Mouse (Mus musculus): ENCODE data around the gene Dlg5. TPM values are rescaled to one million over a fixed set of nuclear protein-coding genes. Genes with fewer than 3 reads are reported as not detected.

Gene Dlg5
- polyA plus RNA-seq, 1 experiment from 2014 or later = 12.3 TPM

GRCm38 (mm10) chr14:24092391-24092790, 153.3 kb downstream of the Dlg5 start:
- no peak overlapping the region for H3K4me2 ChIP-seq (ENCODE audit: low read depth, low read length)
- H3K27me3 ChIP-seq (ENCODE audit: control insufficient read depth, insufficient read depth, low read length) = no peaks in the 10 kb centered on the region
- H3K9me3 ChIP-seq (replicated peaks; ENCODE audit: control insufficient read depth, low read length) = no peaks in the 10 kb centered on the region
- no peak overlapping the region for H3K4me3 ChIP-seq (replicated peaks; ENCODE audit: low read length)
- no peaks in the 10 kb centered on the region for H3K4me1 ChIP-seq (ENCODE audit: control insufficient read depth, insufficient read depth, low read length)
- no peak overlapping the region for H3K27ac ChIP-seq (ENCODE audit: low read length)
- no peak for ATAC-seq (ENCODE audit: insufficient read depth, low FRiP score)
- H3K36me3 ChIP-seq (ENCODE audit: control insufficient read depth, insufficient read depth, low read length) = no peaks in the 10 kb centered on the region
- 83% methylated on average over 3 of the region's 3 CpGs for WGBS
- H3K9ac ChIP-seq (ENCODE audit: low read length) = no peak overlapping the region

GRCm38 (mm10) chr14:24090790-24091189, 154.9 kb downstream of the Dlg5 start:
- H3K4me3 ChIP-seq (replicated peaks; ENCODE audit: low read length) = no peak overlapping the region
- no peak overlapping the region for H3K27ac ChIP-seq (ENCODE audit: low read length)
- no peaks in the 10 kb centered on the region for H3K36me3 ChIP-seq (ENCODE audit: control insufficient read depth, insufficient read depth, low read length)
- no peaks in the 10 kb centered on the region for H3K9me3 ChIP-seq (replicated peaks; ENCODE audit: control insufficient read depth, low read length)
- 39% methylated on average over 1 of the region's 1 CpGs for WGBS
- no peaks in the 10 kb centered on the region for H3K27me3 ChIP-seq (ENCODE audit: control insufficient read depth, insufficient read depth, low read length)
- no peaks in the 10 kb centered on the region for H3K4me1 ChIP-seq (ENCODE audit: control insufficient read depth, insufficient read depth, low read length)
- no peak for ATAC-seq (ENCODE audit: insufficient read depth, low FRiP score)
- H3K4me2 ChIP-seq (ENCODE audit: low read depth, low read length) = no peak overlapping the region
- no peak overlapping the region for H3K9ac ChIP-seq (ENCODE audit: low read length)

- Histone ChIP-seq H3K36me3 (ENCODE audit: control insufficient read depth, insufficient read depth, low read length) (no peaks in the 10 kb centered on the region), H3K4me3 (replicated peaks; ENCODE audit: low read length) (no peak overlapping the region), H3K9ac (ENCODE audit: low read length) (no peak overlapping the region), H3K9me3 (replicated peaks; ENCODE audit: control insufficient read depth, low read length) (no peaks in the 10 kb centered on the region), H3K4me2 (ENCODE audit: low read depth, low read length) (no peak overlapping the region), H3K27me3 (ENCODE audit: control insufficient read depth, insufficient read depth, low read length) (no peaks in the 10 kb centered on the region), H3K4me1 (ENCODE audit: control insufficient read depth, insufficient read depth, low read length) (no peaks in the 10 kb centered on the region), H3K27ac (ENCODE audit: low read length) (no peak overlapping the region)
- no peak for ATAC-seq (ENCODE audit: insufficient read depth, low FRiP score)
- 72% methylated on average over 3 of the region's 3 CpGs for WGBS
Observed at GRCm38 (mm10) chr14:24089181-24089580, 156.5 kb downstream of the Dlg5 start.

GRCm38 (mm10) chr14:24087430-24087829, 158.3 kb downstream of the Dlg5 start:
- no peaks in the 10 kb centered on the region for H3K27me3 ChIP-seq (ENCODE audit: control insufficient read depth, insufficient read depth, low read length)
- WGBS = 94% methylated on average over 3 of the region's 3 CpGs
- no peak overlapping the region for H3K4me3 ChIP-seq (replicated peaks; ENCODE audit: low read length)
- no peaks in the 10 kb centered on the region for H3K4me1 ChIP-seq (ENCODE audit: control insufficient read depth, insufficient read depth, low read length)
- H3K36me3 ChIP-seq (ENCODE audit: control insufficient read depth, insufficient read depth, low read length) = no peaks in the 10 kb centered on the region
- no peak for ATAC-seq (ENCODE audit: insufficient read depth, low FRiP score)
- no peak overlapping the region for H3K9ac ChIP-seq (ENCODE audit: low read length)
- no peak overlapping the region for H3K27ac ChIP-seq (ENCODE audit: low read length)
- no peaks in the 10 kb centered on the region for H3K9me3 ChIP-seq (replicated peaks; ENCODE audit: control insufficient read depth, low read length)
- H3K4me2 ChIP-seq (ENCODE audit: low read depth, low read length) = no peak overlapping the region

- Histone ChIP-seq H3K27ac (ENCODE audit: low read length) (no peak overlapping the region), H3K9me3 (replicated peaks; ENCODE audit: control insufficient read depth, low read length) (no peaks in the 10 kb centered on the region), H3K4me2 (ENCODE audit: low read depth, low read length) (no peak overlapping the region), H3K27me3 (ENCODE audit: control insufficient read depth, insufficient read depth, low read length) (no peaks in the 10 kb centered on the region), H3K36me3 (ENCODE audit: control insufficient read depth, insufficient read depth, low read length) (no peaks in the 10 kb centered on the region), H3K9ac (ENCODE audit: low read length) (no peak overlapping the region), H3K4me3 (replicated peaks; ENCODE audit: low read length) (no peak overlapping the region), H3K4me1 (ENCODE audit: control insufficient read depth, insufficient read depth, low read length) (peaks cover 6% of the 10 kb centered on the region; the same call in 1 of the 2 replicates)
- no peak for ATAC-seq (ENCODE audit: insufficient read depth, low FRiP score)
- WGBS = 61% methylated on average over 5 of the region's 5 CpGs
Observed at GRCm38 (mm10) chr14:24086481-24086880, 159.2 kb downstream of the Dlg5 start.

Small RNA genes lying within 50 kb of the gene (microRNA-seq; reads per million reads assigned to microRNA genes)
- not detected for gene Mir7210

Other genes starting within 250 kb of the Dlg5 start
- gene Kcnma1, start 231.4 kb downstream of the Dlg5 start, polyA plus RNA-seq (2015; fragmentation: Nextera tagmentation; extraction: Ambion mirVana) = 11.9 and 13.4 TPM in 2 replicates
- gene E330034G19Rik, start 47.3 kb upstream of the Dlg5 start, polyA plus RNA-seq (2015; fragmentation: Nextera tagmentation; extraction: Ambion mirVana) = not detected in 2 replicates
- gene Polr3a, start 241.1 kb upstream of the Dlg5 start, polyA plus RNA-seq (2015; fragmentation: Nextera tagmentation; extraction: Ambion mirVana) = 14.9 and 16.9 TPM in 2 replicates
- gene Rps24, start 241.2 kb upstream of the Dlg5 start, polyA plus RNA-seq (2015; fragmentation: Nextera tagmentation; extraction: Ambion mirVana) = 701 and 860 TPM in 2 replicates

All from stomach, embryonic 16.5 days (tissue).